Mouse (Mus musculus) bone marrow, adult 2 months (tissue): ENCODE measurements around the gene Gm17087.

Experiments
- CTCF ChIP-seq: fragments of 200-500 bp; IDR thresholded peaks from 2 replicates; pipeline ENCODE4 v1.5.1; 2011; ENCODE audit warnings: low read length, control low read depth; ENCODE audit not compliant: control insufficient read depth, insufficient read depth
- POLR2A ChIP-seq: fragments of 200-500 bp; IDR thresholded peaks from 2 replicates; pipeline ENCODE4 v1.6.1; 2011; ENCODE audit warnings: low read depth, mild to moderate bottlenecking, control low read depth, low read length, borderline replicate concordance; ENCODE audit not compliant: control insufficient read depth

GRCm38 (mm10) chr17:8516006-8516405 is 50.7 kb downstream of the Gm17087 start:
- TF ChIP-seq CTCF (no peak), POLR2A (no peak)
